Mouse (Mus musculus) liver, embryonic 11.5 days (tissue): Measurements from ENCODE around the gene Hyal2. TPM values are rescaled to one million over a fixed set of nuclear protein-coding genes. Genes with fewer than 3 reads are reported as not detected.

ENCODE experiments used
- ATAC-seq: fragments of 200-750 bp; cut with Nextera tagmentation; replicated peaks from 2 replicates; pipeline ENCODE4 v1.8.0; 2017; ENCODE audit warnings: moderate number of reproducible peaks, mild to moderate bottlenecking, moderate TSS enrichment, moderate library complexity; ENCODE audit not compliant: low FRiP score
- DNase-seq: peaks from one replicate; pipeline ENCODE4 v3.0.0-alpha.2; 2017; ENCODE audit warnings: low spot score
- H3K27ac ChIP-seq: fragments of 300-500 bp; sonication (generic); 2 replicates; pipeline ENCODE4 v1.5.1; 2014; ENCODE audit warnings: mild to moderate bottlenecking, low read depth, low read length, control low read depth
- H3K27me3 ChIP-seq: fragments of 300-500 bp; sonication (generic); replicated peaks from 2 replicates; pipeline ENCODE4 v1.6.1; 2014; ENCODE audit warnings: low read length, mixed read lengths; ENCODE audit not compliant: control insufficient read depth, insufficient read depth
- H3K36me3 ChIP-seq: fragments of 300-500 bp; sonication (generic); 2 replicates; pipeline ENCODE4 v1.6.1; 2014; ENCODE audit warnings: mild to moderate bottlenecking, low read length, moderate library complexity, mixed read lengths; ENCODE audit not compliant: control insufficient read depth, insufficient read depth
- H3K4me1 ChIP-seq: fragments of 300-500 bp; sonication (generic); replicated peaks from 2 replicates; pipeline ENCODE4 v1.6.1; 2014; ENCODE audit warnings: low read length, mixed read lengths; ENCODE audit not compliant: control insufficient read depth, insufficient read depth
- H3K4me2 ChIP-seq: fragments of 300-500 bp; sonication (generic); 2 replicates; pipeline ENCODE4 v1.6.1; 2014; ENCODE audit warnings: mild to moderate bottlenecking, control low read depth, moderate library complexity
- H3K4me3 ChIP-seq: fragments of 300-500 bp; sonication (generic); 2 replicates; pipeline ENCODE4 v1.5.1; 2014; ENCODE audit warnings: low read depth, low read length, control low read depth
- H3K9ac ChIP-seq: fragments of 300-500 bp; sonication (generic); 2 replicates; pipeline ENCODE4 v1.6.1; 2014; ENCODE audit warnings: low read depth, low read length, control low read depth
- H3K9me3 ChIP-seq: fragments of 300-500 bp; sonication (generic); 2 replicates; pipeline ENCODE4 v1.6.1; 2016; ENCODE audit warnings: low read length, inconsistent platforms, mixed read lengths; ENCODE audit not compliant: control insufficient read depth
- WGBS: fragments of 180-500 bp; shearing (Covaris S2); extraction: QIAGEN DNeasy Blood & Tissue Kit; methylation state at CpG from one replicate; pipeline ENCODE4 v1.1.7; 2014; 5-methylcytosine and 5-hydroxymethylcytosine counted together
- polyA plus RNA-seq: library from polyadenylated mRNA; unstranded; fragments of >200 nt; fragmentation: Nextera tagmentation; extraction: Ambion mirVana; gene quantifications from 2 replicates; pipeline ENCODE4 v1.2.1, GENCODE M21; 2014

Hyal2 gene
- 89.7 and 92.5 TPM in 2 replicates for polyA plus RNA-seq

- Histone ChIP-seq H3K4me2 (peak within 1 kb of the TSS; percentile 78), H3K9ac (peak within 1 kb of the TSS; percentile 84), H3K9me3 (no peaks in the 10 kb centered on the region), H3K27me3 (no peaks in the 10 kb centered on the region), H3K36me3 (peaks cover 23% of the 10 kb centered on the region), H3K27ac (peak within 1 kb of the TSS; percentile 80), H3K4me3 (peak within 1 kb of the TSS; percentile 80), H3K4me1 (peaks cover 62% of the 10 kb centered on the region)
- DNase-seq (no peak), ATAC-seq (no peak)
- 27% methylated on average over 18 of the region's 18 CpGs for WGBS
Observed at GRCm38 (mm10) chr9:107567702-107568319, at the start of gene Hyal2. TSS of gene Hyal2 (plus strand) at chr9:107567945.

- H3K9ac ChIP-seq, result no peak overlapping the region
- no peaks in the 10 kb centered on the region for H3K9me3 ChIP-seq
- H3K4me3 ChIP-seq, result no peak overlapping the region
- no peak overlapping the region for H3K27ac ChIP-seq
- DNase-seq (no peak), ATAC-seq (no peak)
- no peak overlapping the region for H3K4me2 ChIP-seq
- peaks cover 9% of the 10 kb centered on the region; the same call in 1 of the 2 replicates for H3K4me1 ChIP-seq
- H3K27me3 ChIP-seq, result peaks cover 13% of the 10 kb centered on the region
- no peaks in the 10 kb centered on the region for H3K36me3 ChIP-seq
- WGBS, result 66% methylated on average over 6 of the region's 6 CpGs
Observed at GRCm38 (mm10) chr9:107520331-107520730, 47.4 kb upstream of the Hyal2 start.

GRCm38 (mm10) chr9:107521190-107521589 lies 46.6 kb upstream of the Hyal2 start:
- peaks cover 9% of the 10 kb centered on the region; the same call in 1 of the 2 replicates for H3K4me1 ChIP-seq
- no peak overlapping the region for H3K27ac ChIP-seq
- DNase-seq (no peak), ATAC-seq (no peak)
- H3K27me3 ChIP-seq, result peaks cover 22% of the 10 kb centered on the region
- no peak overlapping the region for H3K4me3 ChIP-seq
- H3K9me3 ChIP-seq, result no peaks in the 10 kb centered on the region
- H3K9ac ChIP-seq, result no peak overlapping the region
- 55% methylated on average over 5 of the region's 5 CpGs for whole genome bisulfite sequencing
- H3K36me3 ChIP-seq, result no peaks in the 10 kb centered on the region
- peak overlapping the region; percentile 40 for H3K4me2 ChIP-seq

- H3K27ac ChIP-seq, result no peak overlapping the region
- H3K4me1 ChIP-seq, result peaks cover 11% of the 10 kb centered on the region
- 0 out of 2 replicates have a peak overlapping the region, but pooled peaks have one; percentile 2 for H3K4me3 ChIP-seq
- H3K9ac ChIP-seq, result 0 out of 2 replicates have a peak overlapping the region, but pooled peaks have one; percentile 6
- H3K4me2 ChIP-seq, result peak overlapping the region; percentile 40
- 23% methylated on average over 25 of the region's 25 CpGs for WGBS
- DNase-seq (no peak), ATAC-seq (no peak)
- no peaks in the 10 kb centered on the region for H3K9me3 ChIP-seq
- H3K27me3 ChIP-seq, result peaks cover 28% of the 10 kb centered on the region
- H3K36me3 ChIP-seq, result no peaks in the 10 kb centered on the region
Observed at GRCm38 (mm10) chr9:107521711-107522399, 45.9 kb upstream of the Hyal2 start.

- DNase-seq, result no peak
- H3K27me3 ChIP-seq, result peaks cover 33% of the 10 kb centered on the region
- H3K9me3 ChIP-seq, result no peaks in the 10 kb centered on the region
- H3K4me2 ChIP-seq, result peak overlapping the region; percentile 40
- 0 out of 2 replicates have a peak overlapping the region, but pooled peaks have one; percentile 6 for H3K9ac ChIP-seq
- no peaks in the 10 kb centered on the region for H3K36me3 ChIP-seq
- ATAC-seq, result no peak
- H3K4me3 ChIP-seq, result no peak overlapping the region
- no peak overlapping the region for H3K27ac ChIP-seq
- H3K4me1 ChIP-seq, result peaks cover 16% of the 10 kb centered on the region
- WGBS, result 54% methylated on average over 2 of the region's 2 CpGs
Observed at GRCm38 (mm10) chr9:107522400-107522711, 45.4 kb upstream of the Hyal2 start.

GRCm38 (mm10) chr9:107526198-107527026 lies 41.3 kb upstream of the Hyal2 start:
- Histone ChIP-seq H3K36me3 (no peaks in the 10 kb centered on the region), H3K9me3 (no peaks in the 10 kb centered on the region), H3K4me1 (peaks cover 14% of the 10 kb centered on the region), H3K27ac (no peak overlapping the region), H3K4me3 (peak overlapping the region; percentile 53), H3K27me3 (peaks cover 35% of the 10 kb centered on the region), H3K9ac (peak overlapping the region; percentile 34; the same call in 1 of the 2 replicates), H3K4me2 (peak overlapping the region; percentile 88)
- 6% methylated on average over 42 of the region's 44 CpGs for WGBS
- ATAC-seq (peak; percentile 78), DNase-seq (peak; percentile 93)

GRCm38 (mm10) chr9:107533791-107534407 lies 33.8 kb upstream of the Hyal2 start, which contains the start of gene Tmem115:
TSS of gene Tmem115 (plus strand) at chr9:107533945.
- peak within 1 kb of the TSS; percentile 76 for H3K27ac ChIP-seq
- H3K27me3 ChIP-seq, result no peaks in the 10 kb centered on the region
- H3K4me1 ChIP-seq, result peaks cover 22% of the 10 kb centered on the region
- H3K9ac ChIP-seq, result peak within 1 kb of the TSS; percentile 94
- under 1% methylated on average over 48 of the region's 48 CpGs for WGBS
- DNase-seq (peak; percentile 88), ATAC-seq (peak; percentile 98)
- H3K36me3 ChIP-seq, result peaks cover 18% of the 10 kb centered on the region
- peak within 1 kb of the TSS; percentile 98 for H3K4me2 ChIP-seq
- H3K9me3 ChIP-seq, result no peaks in the 10 kb centered on the region
- peak within 1 kb of the TSS; percentile 83 for H3K4me3 ChIP-seq
